Mouse (Mus musculus): ENCODE measurements around the gene Pdcd11. TPM values are rescaled to one million over a fixed set of nuclear protein-coding genes. Genes with fewer than 3 reads are reported as not detected.

Pdcd11 gene
- total RNA-seq, 1 experiment = 117 TPM

- H3K4me3 ChIP-seq (ENCODE audit: insufficient read depth in 1 of 2, low read depth in 1 of 2, low read length in 2 of 2, poor library complexity in 1 of 2, severe bottlenecking in 1 of 2) = no peak overlapping the region
- in situ Hi-C loops (cut with MboI; ENCODE audit: low sequenced_read_pairs in 2 of 2, unreplicated experiment in 2 of 2) = no loop called here
Measured at GRCm38 (mm10) chr19:47161669-47162068, 71.1 kb downstream of the Pdcd11 start.

GRCm38 (mm10) chr19:47163176-47163744 lies 72.7 kb downstream of the Pdcd11 start:
- no peak for DNase-seq (ENCODE audit: low read depth, low spot score)
- Histone ChIP-seq H3K27ac (ENCODE audit: insufficient read depth, low read depth, low read length, poor library complexity, severe bottlenecking) (no peak overlapping the region), H3K9me3 (ENCODE audit: control insufficient read depth, insufficient read depth, low read depth, low read length) (no peaks in the 10 kb centered on the region), H3K4me3 (ENCODE audit: insufficient read depth in 1 of 2, low read depth in 1 of 2, low read length in 2 of 2, poor library complexity in 1 of 2, severe bottlenecking in 1 of 2) (no peak overlapping the region), H3K9ac (ENCODE audit: insufficient read depth, low read depth, low read length, poor library complexity, severe bottlenecking) (no peak overlapping the region), H3K4me1 (ENCODE audit: control insufficient read depth in 2 of 2, insufficient read depth in 2 of 2, low read length in 2 of 2, poor library complexity in 1 of 2) (peaks cover 0 to 4% of the 10 kb centered on the region in 2 experiments; a peak in 1 of 4 replicates), H3K36me3 (ENCODE audit: control insufficient read depth, insufficient read depth, low read length, poor library complexity, severe bottlenecking) (no peaks in the 10 kb centered on the region)
- TF ChIP-seq ZC3H11A (IDR thresholded peaks at IDR 0.05; ENCODE audit: borderline replicate concordance, low read depth, low read length) (peak; percentile 38; the same call in 1 of the 2 replicates), HCFC1 (IDR thresholded peaks at IDR 0.05; ENCODE audit: borderline replicate concordance, insufficient read depth, low read length) (no peak)
- in situ Hi-C loops (cut with MboI; ENCODE audit: low sequenced_read_pairs in 2 of 2, unreplicated experiment in 2 of 2) = no loop called here

More at GRCm38 (mm10) chr19:47161669-47162068, 71.1 kb downstream of the Pdcd11 start:
- H3K36me3 ChIP-seq (ENCODE audit: control insufficient read depth, insufficient read depth, low read length, poor library complexity, severe bottlenecking) = no peaks in the 10 kb centered on the region
- H3K9ac ChIP-seq (ENCODE audit: insufficient read depth, low read depth, low read length, poor library complexity, severe bottlenecking) = no peak overlapping the region
- no peak overlapping the region for H3K27ac ChIP-seq (ENCODE audit: insufficient read depth, low read depth, low read length, poor library complexity, severe bottlenecking)
- H3K4me1 ChIP-seq (ENCODE audit: control insufficient read depth in 2 of 2, insufficient read depth in 2 of 2, low read length in 2 of 2, poor library complexity in 1 of 2) = peaks cover 0 to 2% of the 10 kb centered on the region in 2 experiments; a peak in 1 of 4 replicates
- H3K9me3 ChIP-seq (ENCODE audit: control insufficient read depth, insufficient read depth, low read depth, low read length) = no peaks in the 10 kb centered on the region
- no peak for TF ChIP-seq CHD2 (IDR thresholded peaks at IDR 0.05; ENCODE audit: low read depth, low read length)
- TF ChIP-seq HCFC1 (IDR thresholded peaks at IDR 0.05; ENCODE audit: borderline replicate concordance, insufficient read depth, low read length) = no peak
- TF ChIP-seq MAFK (IDR thresholded peaks at IDR 0.05; ENCODE audit: insufficient read depth, low read depth, low read length) = no peak
- TF ChIP-seq ZNF384 (IDR thresholded peaks at IDR 0.05; ENCODE audit: low read depth, low read length) = no peak
- no peak for TF ChIP-seq ZC3H11A (IDR thresholded peaks at IDR 0.05; ENCODE audit: borderline replicate concordance, low read depth, low read length)
- no peak for DNase-seq (ENCODE audit: low read depth, low spot score)

- H3K9me3 ChIP-seq (ENCODE audit: control insufficient read depth, insufficient read depth, low read depth, low read length) = no peaks in the 10 kb centered on the region
- TF ChIP-seq ZC3H11A (IDR thresholded peaks at IDR 0.05; ENCODE audit: borderline replicate concordance, low read depth, low read length) (no peak), HCFC1 (IDR thresholded peaks at IDR 0.05; ENCODE audit: borderline replicate concordance, insufficient read depth, low read length) (no peak), CHD2 (IDR thresholded peaks at IDR 0.05; ENCODE audit: low read depth, low read length) (no peak)
- H3K36me3 ChIP-seq (ENCODE audit: control insufficient read depth, insufficient read depth, low read length, poor library complexity, severe bottlenecking) = no peaks in the 10 kb centered on the region
- H3K9ac ChIP-seq (ENCODE audit: insufficient read depth, low read depth, low read length, poor library complexity, severe bottlenecking) = no peak overlapping the region
- DNase-seq (ENCODE audit: low read depth, low spot score) = no peak
- in situ Hi-C loops (cut with MboI; ENCODE audit: low sequenced_read_pairs in 2 of 2, unreplicated experiment in 2 of 2) = loop anchor here in 1 of 2 experiments (5.0 kb wide), 1 partner anchor 39 kb away; no protein-coding TSS in a partner anchor
- no peak overlapping the region for H3K27ac ChIP-seq (ENCODE audit: insufficient read depth, low read depth, low read length, poor library complexity, severe bottlenecking)
- peaks cover 0 to 7% of the 10 kb centered on the region in 2 experiments; a peak in 2 of 4 replicates for H3K4me1 ChIP-seq (ENCODE audit: control insufficient read depth in 2 of 2, insufficient read depth in 2 of 2, low read length in 2 of 2, poor library complexity in 1 of 2)
- H3K4me3 ChIP-seq (ENCODE audit: insufficient read depth in 1 of 2, low read depth in 1 of 2, low read length in 2 of 2, poor library complexity in 1 of 2, severe bottlenecking in 1 of 2) = no peak overlapping the region
Measured at GRCm38 (mm10) chr19:47166758-47167157, 76.2 kb downstream of the Pdcd11 start.

GRCm38 (mm10) chr19:47167617-47168214 lies 77.1 kb downstream of the Pdcd11 start:
- TF ChIP-seq CHD2 (IDR thresholded peaks at IDR 0.05; ENCODE audit: low read depth, low read length) (no peak), HCFC1 (IDR thresholded peaks at IDR 0.05; ENCODE audit: borderline replicate concordance, insufficient read depth, low read length) (no peak), MAFK (IDR thresholded peaks at IDR 0.05; ENCODE audit: insufficient read depth, low read depth, low read length) (no peak), ZNF384 (IDR thresholded peaks at IDR 0.05; ENCODE audit: low read depth, low read length) (no peak), ZC3H11A (IDR thresholded peaks at IDR 0.05; ENCODE audit: borderline replicate concordance, low read depth, low read length) (no peak)
- Histone ChIP-seq H3K9me3 (ENCODE audit: control insufficient read depth, insufficient read depth, low read depth, low read length) (no peaks in the 10 kb centered on the region), H3K27ac (ENCODE audit: insufficient read depth, low read depth, low read length, poor library complexity, severe bottlenecking) (no peak overlapping the region), H3K4me3 (ENCODE audit: insufficient read depth in 1 of 2, low read depth in 1 of 2, low read length in 2 of 2, poor library complexity in 1 of 2, severe bottlenecking in 1 of 2) (no peak overlapping the region), H3K4me1 (ENCODE audit: control insufficient read depth in 2 of 2, insufficient read depth in 2 of 2, low read length in 2 of 2, poor library complexity in 1 of 2) (peaks cover 0 to 7% of the 10 kb centered on the region in 2 experiments; a peak in 2 of 4 replicates), H3K36me3 (ENCODE audit: control insufficient read depth, insufficient read depth, low read length, poor library complexity, severe bottlenecking) (no peaks in the 10 kb centered on the region), H3K9ac (ENCODE audit: insufficient read depth, low read depth, low read length, poor library complexity, severe bottlenecking) (no peak overlapping the region)
- in situ Hi-C loops (cut with MboI; ENCODE audit: low sequenced_read_pairs in 2 of 2, unreplicated experiment in 2 of 2) = loop anchor here in 1 of 2 experiments (5.0 kb wide), 1 partner anchor 40 kb away; no protein-coding TSS in a partner anchor
- no peak for DNase-seq (ENCODE audit: low read depth, low spot score)
